13 mouse cellular contexts compared by ENCODE assay signal in genomic region chr19:58452178-58452819, GRCm38 (mm10). TPM values are rescaled to one million over a fixed set of nuclear protein-coding genes. Genes with fewer than 3 reads are reported as not detected.
DNase-seq lines count a peak whose midpoint lies in the region; ATAC-seq and TF ChIP-seq lines count a peak whose summit lies in the region.
"Had no signal": no experiment of that assay in that cellular context is flagged by ENCODE, and none has a peak within 500 bp of the region (broad histone marks: within the 10 kb centered on the region; RNA-seq: fewer than 3 reads in every experiment).

No protein-coding gene starts in this region.

- 0 out of 2 replicates have a peak, but pooled peaks cover 4% of the 10 kb centered on the region for H3K4me1 ChIP-seq in kidney, postnatal 0 days (replicated peaks; ENCODE audit: insufficient read depth, low read length)
- H3K4me1 ChIP-seq in embryonic facial prominence, embryonic 12.5 days: peaks cover 54% of the 10 kb centered on the region
- peaks cover 23% of the 10 kb centered on the region for H3K4me1 ChIP-seq in hindbrain, embryonic 16.5 days (ENCODE audit: control insufficient read depth, insufficient read depth, low read depth, low read length)

- no peaks in the 10 kb centered on the region for H3K36me3 ChIP-seq in kidney, postnatal 0 days (ENCODE audit: insufficient read depth, low read length)
- no peaks in the 10 kb centered on the region for H3K36me3 ChIP-seq in embryonic facial prominence, embryonic 12.5 days
- no peaks in the 10 kb centered on the region for H3K36me3 ChIP-seq in hindbrain, embryonic 16.5 days (ENCODE audit: control insufficient read depth, insufficient read depth, low read length)
- H3K36me3 ChIP-seq in myocyte (ENCODE audit: control insufficient read depth, insufficient read depth): no peaks in the 10 kb centered on the region

- H3K9me3 ChIP-seq in kidney, postnatal 0 days (replicated peaks; ENCODE audit: low read length): no peaks in the 10 kb centered on the region
- H3K9me3 ChIP-seq in embryonic facial prominence, embryonic 12.5 days: no peaks in the 10 kb centered on the region
- H3K9me3 ChIP-seq in hindbrain, embryonic 16.5 days (ENCODE audit: control insufficient read depth, low read length): no peaks in the 10 kb centered on the region

- no peak overlapping the region for H3K4me3 ChIP-seq in kidney, postnatal 0 days (replicated peaks; ENCODE audit: low read depth, low read length)
- H3K4me3 ChIP-seq in embryonic facial prominence, embryonic 12.5 days: 0 out of 2 replicates have a peak overlapping the region, but pooled peaks have one; percentile 49
- peak overlapping the region; percentile 52 for H3K4me3 ChIP-seq in hindbrain, embryonic 16.5 days (ENCODE audit: low read length)
- no peak overlapping the region for H3K4me3 ChIP-seq in myocyte

- TF ChIP-seq POLR2A in myocyte (IDR thresholded peaks at IDR 0.05; ENCODE audit: insufficient read length, low read depth): no peak

- WGBS in kidney, postnatal 0 days: 53% methylated on average over 8 of the region's 8 CpGs
- WGBS in embryonic facial prominence, embryonic 12.5 days: 43% methylated on average over 8 of the region's 8 CpGs
- whole genome bisulfite sequencing in hindbrain, embryonic 16.5 days: 51% methylated on average over 8 of the region's 8 CpGs

- ATAC-seq in kidney, postnatal 0 days (replicated peaks; ENCODE audit: low FRiP score, low read depth): no peak
- ATAC-seq in embryonic facial prominence, embryonic 12.5 days (ENCODE audit: insufficient number of reproducible peaks, insufficient read depth, low FRiP score, low TSS enrichment): no peak
- ATAC-seq in hindbrain, embryonic 16.5 days: no peak
- no peak for ATAC-seq in megakaryocyte, adult 5-6 weeks (ENCODE audit: poor library complexity, severe bottlenecking)
- ATAC-seq in megakaryocyte-erythroid progenitor cell, adult 5-6 weeks (replicated peaks; ENCODE audit: low FRiP score, low TSS enrichment, poor library complexity, severe bottlenecking): no peak

- no peak overlapping the region for H3ac ChIP-seq in myocyte (ENCODE audit: control insufficient read depth, insufficient read length)

- no peaks in the 10 kb centered on the region for H3K27me3 ChIP-seq in kidney, postnatal 0 days (ENCODE audit: insufficient read depth, low read length)
- H3K27me3 ChIP-seq in embryonic facial prominence, embryonic 12.5 days: peaks cover 37% of the 10 kb centered on the region
- peaks cover 5% of the 10 kb centered on the region for H3K27me3 ChIP-seq in hindbrain, embryonic 16.5 days (replicated peaks; ENCODE audit: control insufficient read depth, insufficient read depth, low read length)
- H3K27me3 ChIP-seq in myocyte (ENCODE audit: control insufficient read depth, insufficient read depth, insufficient read length): no peaks in the 10 kb centered on the region

- peak; percentile 48 for DNase-seq in kidney, postnatal 0 days (ENCODE audit: low spot score)
- no peak for DNase-seq in kidney, postnatal 36 days
- no peak for DNase-seq in layer of hippocampus, postnatal 10 days (ENCODE audit: low spot score in 2 of 2)
- DNase-seq: kidney, adult 8-10 months had no signal

- no peak for TF ChIP-seq CTCF in kidney, postnatal 0 days (IDR thresholded peaks at IDR 0.05; ENCODE audit: low read depth)

- peak overlapping the region; percentile 92 for H3K4me2 ChIP-seq in kidney, postnatal 0 days (ENCODE audit: low read length)
- H3K4me2 ChIP-seq in embryonic facial prominence, embryonic 12.5 days (replicated peaks): peak overlapping the region; percentile 93; the same call in 1 of the 2 replicates
- H3K4me2 ChIP-seq in hindbrain, embryonic 16.5 days (ENCODE audit: low read length): peak overlapping the region; percentile 76
- H3K4me2 ChIP-seq in myocyte (ENCODE audit: low read depth): peak overlapping the region; percentile 100

- no peak overlapping the region for H3K27ac ChIP-seq in kidney, postnatal 0 days
- H3K27ac ChIP-seq in embryonic facial prominence, embryonic 12.5 days: no peak overlapping the region
- no peak overlapping the region for H3K27ac ChIP-seq in hindbrain, embryonic 16.5 days (ENCODE audit: low read depth, low read length)

- no peaks in the 10 kb centered on the region for H3K79me2 ChIP-seq in myocyte (ENCODE audit: control insufficient read depth, insufficient read depth)

- H3K9ac ChIP-seq in kidney, postnatal 0 days (ENCODE audit: low read depth, low read length): no peak overlapping the region
- no peak overlapping the region for H3K9ac ChIP-seq in embryonic facial prominence, embryonic 12.5 days
- peak overlapping the region; percentile 24 for H3K9ac ChIP-seq in hindbrain, embryonic 16.5 days (ENCODE audit: low read depth, low read length)

TF ChIP-seq in myocyte, 11 proteins besides CTCF, POLR2A, EP300 and RAD21:
- TF ChIP-seq POLR2AphosphoS2 (IDR thresholded peaks at IDR 0.05; ENCODE audit: insufficient read length, low read depth) (no peak), E2F4 (IDR thresholded peaks at IDR 0.05; ENCODE audit: insufficient read depth) (no peak), MYOD1 (IDR thresholded peaks at IDR 0.05; ENCODE audit: control insufficient read depth in 1 of 3, insufficient read length in 2 of 3, low read depth in 2 of 3) (peak in 2 of 3 experiments; percentile 70 to 79), CEBPB (IDR thresholded peaks at IDR 0.05; ENCODE audit: insufficient read depth, poor library complexity, severe bottlenecking) (no peak), TCF12 (IDR thresholded peaks at IDR 0.05; ENCODE audit: insufficient read depth, poor library complexity, severe bottlenecking) (peak; percentile 91), SRF (IDR thresholded peaks at IDR 0.05; ENCODE audit: control insufficient read depth, insufficient read length, low read depth) (no peak), MYOG (IDR thresholded peaks at IDR 0.05; ENCODE audit: control insufficient read depth in 1 of 3, insufficient read depth in 1 of 3, insufficient read length in 2 of 3, low read depth in 2 of 3) (peak in 2 of 3 experiments; percentile 64 to 80), MAX (IDR thresholded peaks at IDR 0.05; ENCODE audit: low read depth) (no peak), REST (IDR thresholded peaks at IDR 0.05; ENCODE audit: insufficient read depth, insufficient read length) (no peak), TCF3 (IDR thresholded peaks at IDR 0.05; ENCODE audit: insufficient read length, low read depth) (peak; percentile 79), USF1 (IDR thresholded peaks at IDR 0.05; ENCODE audit: low read depth) (no peak)

RNA-seq across cellular contexts. Expression of gene Gfra1, which starts 3.4 kb away (rescaled TPM):
- 55.3 and 56.4 TPM in 2 replicates for polyA plus RNA-seq in kidney, postnatal 0 days (2015; fragmentation: Nextera tagmentation; extraction: Ambion mirVana)
- polyA plus RNA-seq in embryonic facial prominence, embryonic 12.5 days (2016; fragmentation: Nextera tagmentation; extraction: Ambion mirVana): 24.1 and 26.2 TPM in 2 replicates
- polyA plus RNA-seq in hindbrain, embryonic 16.5 days (2015; fragmentation: Nextera tagmentation; extraction: Ambion mirVana): 38.6 and 47.3 TPM in 2 replicates
- polyA plus RNA-seq in myocyte (2012; fragmentation: generic; extraction: Trizol): 4.6 TPM
- total RNA-seq in megakaryocyte, adult 5-6 weeks (2015): 0.21 TPM in 1 of 2 replicates, not detected in the other
- total RNA-seq in megakaryocyte, adult 5-6 weeks (2017): 0.28 and 0.48 TPM in 2 replicates
- total RNA-seq in megakaryocyte-erythroid progenitor cell, adult 5-6 weeks (2014; fragmentation: Nextera tagmentation): 1.2 and 3.2 TPM in 2 replicates
- total RNA-seq in megakaryocyte-erythroid progenitor cell, adult 5-6 weeks (2017): not detected in 2 replicates
- 10 to 100 TPM; 50.9 to 52.8 TPM for total RNA-seq in layer of hippocampus, postnatal 10 days (2021)
- total RNA-seq: MEL had no signal

RNA-seq across cellular contexts. Expression of gene Ccdc172, which starts 59.5 kb away (rescaled TPM):
- polyA plus RNA-seq in kidney, postnatal 0 days (2015; fragmentation: Nextera tagmentation; extraction: Ambion mirVana): not detected in 2 replicates
- polyA plus RNA-seq in embryonic facial prominence, embryonic 12.5 days (2016; fragmentation: Nextera tagmentation; extraction: Ambion mirVana): not detected in 2 replicates
- 0.24 TPM in 1 of 2 replicates, not detected in the other for polyA plus RNA-seq in hindbrain, embryonic 16.5 days (2015; fragmentation: Nextera tagmentation; extraction: Ambion mirVana)
- not detected for polyA plus RNA-seq in myocyte (2012; fragmentation: generic; extraction: Trizol)
- not detected in 2 replicates for total RNA-seq in megakaryocyte, adult 5-6 weeks (2015)
- total RNA-seq in megakaryocyte, adult 5-6 weeks (2017): not detected in 2 replicates
- not detected in 2 replicates for total RNA-seq in megakaryocyte-erythroid progenitor cell, adult 5-6 weeks (2014; fragmentation: Nextera tagmentation)
- not detected in 2 replicates for total RNA-seq in megakaryocyte-erythroid progenitor cell, adult 5-6 weeks (2017)
- total RNA-seq in layer of hippocampus, postnatal 10 days (2021): not detected
- total RNA-seq: adrenal gland, postnatal 14 days; gastrocnemius, postnatal 36 days; MEL had no signal
- polyA plus RNA-seq: cortical plate, adult 2 months had no signal

Comparison
In these comparisons a context has a peak if more than half of its experiments do, and no peak if none do; other contexts are left out.
1. H3K4me3 ChIP-seq: peak in embryonic facial prominence, embryonic 12.5 days (single experiment) and hindbrain, embryonic 16.5 days (single experiment); none in kidney, postnatal 0 days (single experiment) and myocyte (single experiment).
2. Peak in every context shown above with its lines, with median percentiles within 50 percentile points of each other: H3K4me2 ChIP-seq.